Mouse (Mus musculus) embryo, embryonic 11 days (tissue): Measurements from ENCODE around the gene Zmat5.

ENCODE experiments used
- DNase-seq: peaks from one replicate; pipeline ENCODE4 v3.0.0-alpha.2; 2015

Gene Zmat5

DNA sequence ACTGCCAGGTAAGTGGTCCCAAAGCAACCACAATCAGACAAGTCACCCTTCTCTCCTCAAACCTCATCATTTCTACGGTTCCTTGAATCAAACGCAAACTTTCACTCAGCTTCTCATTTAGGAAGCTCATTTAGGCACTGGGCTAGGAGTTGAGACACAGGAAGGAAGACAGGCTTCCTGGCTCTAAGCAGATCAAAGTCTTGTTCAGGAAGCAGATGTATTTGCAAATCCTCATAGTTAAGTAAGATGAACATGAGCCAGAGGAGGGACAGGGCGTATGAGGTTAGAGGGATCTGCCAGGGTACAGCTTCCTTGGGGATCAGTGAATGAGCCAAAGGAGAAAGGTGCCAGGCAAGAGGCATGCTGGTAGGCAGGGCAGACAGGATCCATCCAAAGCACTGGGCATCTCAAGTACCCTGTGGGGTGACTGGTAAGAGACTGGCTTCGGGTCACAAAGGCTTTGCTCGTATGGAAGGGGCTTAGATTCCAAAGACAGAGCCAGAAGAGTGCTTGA is 80.2 kb downstream of the Zmat5 start:
- DNase-seq, result no peak
